Comparison of ENCODE assay signal across 13 mouse cellular contexts in genomic region chr5:111454876-111455275, GRCm38 (mm10). TPM values are rescaled to one million over a fixed set of nuclear protein-coding genes. Genes with fewer than 3 reads are reported as not detected.
"Had no signal": no experiment of that assay in that cellular context is flagged by ENCODE, and none has a peak within 500 bp of the region (broad histone marks: within the 10 kb centered on the region; RNA-seq: fewer than 3 reads in every experiment).

No protein-coding gene starts in this region.

- DNase-seq: forebrain, postnatal 0 days; gastrocnemius, postnatal 25 days; heart, adult 18-20 months; heart, postnatal 10 days; heart, postnatal 4 days; kidney, adult 18-20 months; kidney, adult 8-10 months; kidney, postnatal 10 days; kidney, postnatal 25 days; kidney, postnatal 4 days; layer of hippocampus, postnatal 36 days; left cerebral cortex, postnatal 4 days had no signal

RNA-seq across cellular contexts. Expression of gene Mn1, which starts 37.7 kb away (rescaled TPM):
- polyA plus RNA-seq: inflammation-experienced regulatory T-cells, adult 6 months had no signal
